Mouse (Mus musculus) cortical plate, adult 2 months (tissue): ENCODE measurements at regions not wholly inside any gene's neighbourhood (a gene's known extent, or its start where the extent isn't known, plus 50 kb on each side); places are given as distances from the start of the nearest gene placed in this dataset.
A peak's percentile ranks its signal among the peaks of the same experiment; 100 is the strongest.

Experiments
- CTCF ChIP-seq: fragments of 200-500 bp; IDR thresholded peaks from 2 replicates; pipeline ENCODE4 v1.5.1; 2011; ENCODE audit warnings: mild to moderate bottlenecking, control low read depth, low read length; ENCODE audit not compliant: insufficient read depth; ENCODE audit errors: extremely low read depth
- POLR2A ChIP-seq: fragments of 200-500 bp; IDR thresholded peaks from 2 replicates; pipeline ENCODE4 v1.6.1; 2011; ENCODE audit warnings: mild to moderate bottlenecking, low read length, control low read depth; ENCODE audit not compliant: insufficient read depth; ENCODE audit errors: extremely low read depth

GRCm38 (mm10) chr11:12578999-12579576, 114.3 kb upstream of the Cobl start:
- TF ChIP-seq CTCF (peak; percentile 73), POLR2A (no peak)
